Mouse (Mus musculus): ENCODE data around the gene Gtpbp6.
A peak's percentile ranks its signal among the peaks of the same experiment; 100 is the strongest.
"Not testable (repeated sequence)": the region's sequence is repeated elsewhere in the genome, so short reads cannot be mapped to it uniquely, and the experiment has no call there.

The Gtpbp6 gene

DNA sequence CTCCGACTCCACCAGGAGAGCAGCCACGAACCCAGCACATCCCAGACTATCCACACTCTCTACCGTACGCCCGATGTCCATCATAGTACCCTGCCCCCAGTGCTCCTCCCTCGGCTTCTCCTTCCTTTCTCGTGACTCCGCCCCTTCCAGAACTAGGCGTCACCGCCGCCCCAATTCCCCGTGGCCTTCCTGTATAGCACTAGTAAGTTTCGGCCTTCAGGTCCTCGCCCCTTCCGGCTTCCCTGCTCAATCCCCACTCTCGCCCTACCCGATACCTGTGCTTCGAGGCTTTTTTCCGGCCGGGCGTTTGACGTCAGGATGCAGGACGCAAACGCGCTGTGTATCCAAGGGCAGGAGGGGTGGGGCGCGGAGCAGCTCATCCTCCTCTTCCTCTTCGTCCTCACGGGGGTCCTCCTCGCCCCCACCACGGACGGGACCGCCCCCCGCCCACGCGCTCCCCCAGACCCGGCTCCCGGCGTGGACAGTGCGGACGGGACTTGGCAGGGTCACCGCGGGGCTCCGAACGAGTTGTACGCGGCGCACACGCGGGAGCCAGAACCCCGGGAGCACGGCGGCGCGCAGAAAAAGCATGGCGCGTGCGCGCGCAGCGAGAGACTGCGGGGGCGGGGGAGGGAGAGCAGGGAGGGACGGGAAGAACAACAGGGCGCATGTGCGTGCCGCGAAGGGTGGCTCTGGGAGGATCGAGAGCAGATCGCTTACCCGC lies at the start of gene Gtpbp6:
Gtpbp6 (minus strand) TSS at position 617 of the 724 bp plus-strand sequence.
- peak; percentile 93 to 94 for DNase-seq (ENCODE audit: low spot score in 2 of 2)

DNA sequence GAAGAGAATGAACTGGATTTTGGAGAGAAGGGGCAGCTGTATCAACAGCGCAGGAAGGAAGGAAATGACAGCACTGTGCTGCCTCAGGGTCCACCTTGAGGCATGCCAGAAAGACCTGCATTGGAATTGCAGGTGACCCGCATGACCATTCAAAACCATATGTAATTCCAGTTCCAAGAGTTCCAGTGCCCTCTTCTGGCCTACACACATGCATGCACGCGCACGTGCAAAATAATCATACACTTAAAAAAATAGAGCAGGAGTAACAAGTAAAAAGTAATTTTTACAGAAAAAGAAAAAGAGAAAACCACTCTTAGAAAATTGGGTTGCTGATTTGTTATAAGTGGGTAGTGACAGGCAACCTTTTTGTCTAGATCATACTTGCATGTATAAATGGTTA lies 35.0 kb upstream of the Gtpbp6 start:
- no peak for DNase-seq (ENCODE audit: low spot score in 2 of 2)

DNA sequence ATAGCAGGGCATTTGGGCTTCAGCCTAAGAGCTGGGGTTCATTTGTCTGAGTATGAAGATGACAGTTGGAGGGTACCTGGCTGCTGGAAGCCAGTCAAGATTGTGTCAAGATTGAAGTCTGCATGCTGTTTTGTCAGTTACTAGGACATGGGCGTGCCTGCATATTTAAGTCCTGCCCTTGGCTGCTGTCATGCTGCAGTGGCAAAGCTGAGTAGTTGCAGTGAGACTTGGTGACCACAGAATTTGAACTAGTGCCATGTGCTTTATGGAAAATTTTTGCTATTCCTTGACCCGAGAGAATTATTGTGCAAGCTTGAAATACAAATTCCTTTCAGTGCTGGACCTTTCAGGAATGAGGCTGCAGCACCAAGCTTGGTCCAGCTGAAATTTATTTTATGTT lies 34.3 kb upstream of the Gtpbp6 start:
- no peak for DNase-seq (ENCODE audit: low spot score in 2 of 2)

DNA sequence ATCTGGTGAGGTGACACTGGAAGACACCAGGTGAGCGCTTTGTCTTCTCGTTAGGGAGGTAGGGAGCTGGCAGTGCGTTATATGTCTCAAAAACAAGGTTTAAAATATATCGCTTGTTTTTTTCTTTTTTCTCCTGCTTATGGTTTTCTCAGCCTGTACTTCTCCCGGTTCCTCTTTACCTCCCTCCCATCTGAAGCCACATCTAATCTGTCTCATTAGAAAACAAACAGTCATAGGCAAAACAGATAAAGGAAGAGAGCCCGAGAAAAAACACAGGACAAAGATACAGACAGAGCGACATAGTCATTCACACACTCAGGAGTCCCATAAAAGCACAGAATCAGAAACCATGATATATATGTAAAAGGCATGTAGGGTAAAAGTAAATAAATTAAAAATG lies 32.4 kb upstream of the Gtpbp6 start:
- no peak for DNase-seq (ENCODE audit: low spot score in 2 of 2)

DNA sequence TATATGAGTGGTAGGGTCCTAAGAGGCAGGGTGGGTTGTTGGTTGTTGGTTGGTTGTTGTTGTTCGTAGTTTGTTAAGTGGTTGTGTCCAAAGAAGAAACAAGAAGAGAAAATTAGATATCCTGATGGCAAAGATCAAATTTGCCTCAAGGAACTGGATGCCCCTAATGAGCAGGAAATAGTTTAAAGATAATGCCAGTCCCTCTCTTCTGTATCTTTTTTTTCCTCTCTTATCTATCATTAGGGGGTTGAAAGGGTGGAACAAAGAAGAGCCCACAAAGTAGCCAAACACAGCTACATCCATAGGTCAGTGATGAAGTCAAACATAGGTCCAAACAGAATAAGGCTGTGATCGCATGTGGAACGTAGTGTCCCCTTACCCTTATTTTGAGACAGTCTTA lies 31.3 kb upstream of the Gtpbp6 start:
- DNase-seq (ENCODE audit: low spot score in 2 of 2), result no peak

DNA sequence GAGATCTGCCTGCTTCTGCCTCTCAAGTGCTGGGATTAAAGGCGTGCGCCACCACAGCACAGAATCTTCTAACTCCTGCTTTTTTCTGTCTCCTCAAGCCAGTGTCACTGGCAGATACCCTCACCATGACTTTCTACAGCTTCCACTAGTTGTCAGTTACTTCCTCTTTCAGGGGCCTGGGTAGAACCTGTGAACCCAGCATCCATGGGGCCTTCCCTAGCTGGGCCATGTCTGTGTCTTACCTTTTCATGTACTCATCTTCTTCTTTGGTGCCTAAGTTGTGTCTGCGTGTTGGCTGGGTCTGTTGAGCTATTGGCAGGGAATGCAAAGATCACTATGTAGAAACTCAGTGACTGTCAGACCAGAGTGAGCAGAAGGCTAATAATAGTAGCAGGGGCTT lies 29.8 kb upstream of the Gtpbp6 start:
- DNase-seq (ENCODE audit: low spot score in 2 of 2), result no peak

DNA sequence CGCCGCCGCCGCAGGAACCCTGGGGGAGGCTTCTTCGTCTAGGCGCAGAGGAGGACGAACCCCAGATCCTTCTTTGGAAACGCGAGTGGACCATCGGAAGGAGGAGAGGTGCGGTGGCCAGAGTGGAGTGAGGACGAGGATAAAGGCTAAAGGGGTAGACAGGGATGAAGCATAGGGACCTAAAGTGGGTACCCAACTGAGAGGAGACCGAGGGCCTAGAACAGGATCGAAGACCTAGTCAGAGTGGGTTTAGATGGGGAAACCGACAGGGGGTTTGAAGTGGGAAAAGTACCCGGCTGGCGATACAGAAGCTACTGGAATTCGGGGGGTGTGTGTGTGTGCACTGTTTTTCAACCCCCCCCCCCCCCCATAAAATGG lies 28.1 kb upstream of the Gtpbp6 start:
- no peak for DNase-seq (ENCODE audit: low spot score in 2 of 2)

DNA sequence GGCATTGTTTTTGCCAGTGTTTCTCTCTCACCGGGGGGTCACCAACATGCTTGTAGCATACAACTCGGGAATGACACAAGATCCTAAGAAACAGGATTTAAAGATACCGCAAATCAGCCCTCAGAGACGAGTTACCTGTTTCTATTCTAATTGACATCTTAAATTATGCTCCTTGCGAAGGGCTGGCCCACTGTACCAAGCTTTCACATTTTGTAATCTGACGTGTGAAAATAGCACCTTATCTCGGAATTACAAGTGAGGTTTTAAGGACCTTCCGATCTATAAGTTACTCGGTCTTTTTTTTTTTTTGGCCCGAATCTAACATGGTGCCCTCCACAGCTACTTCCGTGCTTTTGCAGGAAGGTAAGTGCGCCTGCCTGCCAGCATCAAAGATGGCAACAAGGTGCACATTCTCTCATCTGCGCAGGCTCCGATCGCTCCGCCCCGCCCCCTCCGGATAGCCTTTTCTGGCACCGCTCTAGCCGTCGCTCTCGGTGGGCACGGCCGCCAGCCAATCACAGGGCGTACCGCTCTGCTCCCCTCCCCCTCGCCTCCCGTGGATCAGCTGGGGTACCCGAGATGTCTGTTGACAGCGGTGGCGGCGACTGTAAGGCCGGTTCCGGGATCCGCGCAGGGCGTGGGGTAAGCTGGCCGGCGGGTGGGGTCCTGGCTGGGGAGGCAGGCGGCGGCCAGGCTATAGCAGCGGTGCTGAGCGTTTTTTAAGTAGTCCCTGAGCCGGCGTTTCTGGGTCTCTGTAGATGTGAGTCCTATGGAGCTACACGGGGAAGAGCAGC lies 27.5 kb upstream of the Gtpbp6 start, which contains the start of gene Chfr:
Chfr (plus strand) TSS at position 550 of the 794 bp plus-strand sequence.
- peak; percentile 99 to 100 for DNase-seq (ENCODE audit: low spot score in 2 of 2)

DNA sequence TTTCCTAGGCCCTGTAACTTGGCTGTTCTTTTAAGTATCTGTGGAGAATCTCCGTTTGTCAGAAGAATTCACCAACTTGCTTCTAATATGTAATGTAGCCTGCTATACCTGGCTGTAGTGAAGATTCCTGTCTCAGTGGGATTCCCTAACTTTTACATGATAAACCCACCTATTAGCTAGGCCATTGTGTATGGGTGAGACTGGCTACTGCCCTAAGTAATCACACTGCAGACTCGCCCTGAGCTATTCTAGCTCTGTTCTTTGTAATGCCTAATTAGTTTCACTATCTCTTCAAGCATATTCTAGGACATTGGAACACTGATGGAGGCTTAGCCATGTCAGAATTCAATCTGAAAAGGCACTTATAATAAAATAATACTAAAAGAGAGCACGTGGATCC lies 14.4 kb upstream of the Gtpbp6 start:
- not testable (repeated sequence) for DNase-seq (ENCODE audit: low spot score in 2 of 2)

DNA sequence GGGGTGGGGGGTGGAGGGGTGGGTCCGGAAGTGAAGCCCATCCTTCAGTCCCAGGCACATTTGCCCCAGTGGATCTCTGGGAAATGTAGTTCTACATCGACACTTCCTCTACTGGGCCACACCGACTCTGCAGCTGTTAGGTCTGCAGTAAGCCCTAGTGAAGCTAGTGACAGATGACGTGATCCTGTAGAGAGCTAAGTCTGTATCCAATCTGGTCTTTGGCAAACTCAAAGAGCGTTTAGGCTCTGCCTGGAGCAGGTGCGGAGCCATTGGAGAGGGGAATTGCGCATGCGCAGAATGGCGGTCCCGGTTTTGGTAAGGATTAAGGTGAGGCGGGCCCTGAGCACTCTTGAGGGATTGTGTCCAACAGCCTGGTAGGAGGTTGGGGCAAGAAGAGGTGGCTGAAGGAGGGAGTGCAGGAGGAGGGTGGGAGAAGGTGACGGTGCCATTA lies 2.0 kb upstream of the Gtpbp6 start, which contains the start of gene Zfp605:
Zfp605 (plus strand) TSS at position 102 of the 451 bp plus-strand sequence.
- peak; percentile 94 to 95 for DNase-seq (ENCODE audit: low spot score in 2 of 2)

DNA sequence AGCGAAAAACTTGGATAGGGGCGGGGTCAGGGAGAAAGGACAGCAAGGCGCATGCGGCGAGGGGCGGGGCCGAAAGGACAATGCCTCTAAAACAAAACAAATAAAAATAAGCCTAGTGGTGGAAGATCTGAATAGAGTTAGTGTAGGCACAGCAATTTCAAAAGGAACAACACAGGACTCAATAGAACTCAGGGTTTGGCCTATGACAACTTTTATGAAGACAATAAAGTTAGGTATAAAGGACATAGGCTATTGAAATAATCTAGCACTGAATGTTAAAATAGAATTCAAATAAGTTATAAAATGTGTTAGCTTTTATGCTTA lies 270 bp upstream of the Gtpbp6 start:
- no peak for DNase-seq (ENCODE audit: low spot score in 2 of 2)

DNA sequence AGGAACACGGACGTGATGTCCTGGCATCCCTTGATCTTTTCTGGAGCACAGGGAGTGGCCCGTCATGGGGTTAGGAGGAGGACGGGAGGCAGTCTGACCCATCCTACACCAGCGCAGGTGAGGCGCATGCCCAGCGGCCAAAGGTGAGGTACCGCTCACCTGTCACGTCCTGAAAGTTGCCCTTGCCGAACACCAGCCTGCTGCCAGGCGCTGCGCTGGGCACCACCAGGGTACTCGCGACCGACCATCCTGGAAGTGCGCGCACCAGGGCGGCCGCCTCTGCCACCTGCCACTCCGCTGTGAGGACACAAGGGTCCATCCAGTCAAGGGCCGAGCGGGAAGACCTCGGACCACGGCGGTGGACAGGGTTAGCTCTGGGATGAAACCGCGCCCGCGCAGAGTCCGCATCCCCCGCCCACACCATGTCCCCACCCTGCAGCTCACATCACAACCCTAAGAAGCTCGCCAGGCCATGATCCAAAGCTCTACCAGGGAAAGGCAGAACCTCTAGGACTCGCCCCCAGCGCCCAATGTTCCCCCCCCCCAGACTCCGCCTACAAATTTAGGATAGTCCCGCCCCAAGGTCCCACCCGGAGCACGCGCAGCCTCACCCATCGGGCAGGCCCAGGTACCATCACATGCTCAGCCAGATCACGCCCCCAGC lies 964 bp downstream of the Gtpbp6 start:
- DNase-seq (ENCODE audit: low spot score in 2 of 2), result peak in 1 of 2 experiments; percentile 44

DNA sequence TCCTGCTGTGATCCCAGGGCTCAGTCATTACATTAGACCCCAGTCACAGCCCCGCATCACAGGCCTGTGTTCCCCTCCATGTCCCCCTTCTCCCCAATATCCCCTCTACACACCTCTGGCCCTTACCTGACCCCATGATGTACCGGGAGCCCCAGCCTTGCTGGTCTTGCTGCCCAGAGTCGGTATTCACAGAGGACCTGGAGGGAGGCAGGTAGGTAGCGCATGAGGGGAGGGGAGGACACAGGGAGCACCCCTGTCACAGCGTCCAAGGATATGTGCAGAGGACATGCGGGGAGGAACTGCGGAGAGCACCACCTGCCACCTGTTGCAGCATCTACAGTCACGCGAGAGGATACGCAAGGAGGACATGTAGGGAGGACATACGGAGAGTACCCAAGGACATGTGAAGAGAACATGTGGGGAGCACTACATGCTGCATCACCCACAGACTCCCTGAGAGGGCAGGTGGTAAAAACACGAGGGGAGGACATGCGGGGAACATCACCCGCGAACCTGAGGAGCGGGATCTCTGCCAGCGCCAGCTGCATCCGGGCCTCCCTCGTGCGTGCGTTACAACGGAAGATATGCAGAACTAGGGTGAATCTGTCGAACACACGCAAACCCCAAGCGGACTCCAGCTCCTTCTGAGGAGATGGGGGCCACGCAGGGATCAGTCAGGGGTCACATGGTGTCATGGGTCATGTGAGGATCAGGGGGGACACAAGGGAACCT lies 1.7 kb downstream of the Gtpbp6 start:
- DNase-seq (ENCODE audit: low spot score in 2 of 2), result peak in 1 of 2 experiments; percentile 26

DNA sequence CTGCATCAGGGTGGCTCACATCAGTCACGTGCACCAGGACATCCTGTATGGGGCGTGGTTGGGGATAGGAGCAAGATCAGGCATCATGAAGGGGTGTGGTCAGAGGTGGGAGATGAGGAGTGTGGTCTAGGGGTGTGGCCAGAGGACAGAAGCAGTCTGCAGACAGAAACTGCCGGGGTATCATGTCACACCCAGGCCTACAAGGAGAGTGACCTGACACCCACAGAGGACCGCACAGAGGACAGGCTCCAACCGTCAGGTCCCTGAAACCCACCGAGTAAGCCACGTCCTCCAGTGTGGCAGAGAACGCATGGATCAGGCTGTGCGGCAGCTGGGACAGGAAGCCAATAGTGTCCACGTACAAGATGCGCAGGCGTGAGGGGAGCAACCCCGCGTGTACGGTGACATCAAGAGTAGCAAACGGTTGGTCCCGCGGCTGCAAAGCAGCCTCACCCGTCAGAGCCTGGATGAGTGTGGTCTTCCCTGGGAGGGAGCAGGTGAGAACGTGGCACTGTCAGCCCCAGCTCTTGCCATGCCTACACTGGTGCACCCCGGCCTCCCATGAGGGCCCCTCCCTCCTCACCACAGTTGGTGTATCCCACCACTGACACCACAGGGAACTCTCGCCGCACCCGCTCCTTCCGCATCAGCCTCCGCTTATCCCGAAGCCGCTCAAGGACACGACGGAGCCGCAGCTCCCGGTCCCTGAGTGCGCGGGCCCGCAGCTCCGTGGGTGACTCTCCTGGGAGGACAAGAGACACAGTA lies 3.2 kb downstream of the Gtpbp6 start:
- DNase-seq (ENCODE audit: low spot score in 2 of 2), result no peak

DNA sequence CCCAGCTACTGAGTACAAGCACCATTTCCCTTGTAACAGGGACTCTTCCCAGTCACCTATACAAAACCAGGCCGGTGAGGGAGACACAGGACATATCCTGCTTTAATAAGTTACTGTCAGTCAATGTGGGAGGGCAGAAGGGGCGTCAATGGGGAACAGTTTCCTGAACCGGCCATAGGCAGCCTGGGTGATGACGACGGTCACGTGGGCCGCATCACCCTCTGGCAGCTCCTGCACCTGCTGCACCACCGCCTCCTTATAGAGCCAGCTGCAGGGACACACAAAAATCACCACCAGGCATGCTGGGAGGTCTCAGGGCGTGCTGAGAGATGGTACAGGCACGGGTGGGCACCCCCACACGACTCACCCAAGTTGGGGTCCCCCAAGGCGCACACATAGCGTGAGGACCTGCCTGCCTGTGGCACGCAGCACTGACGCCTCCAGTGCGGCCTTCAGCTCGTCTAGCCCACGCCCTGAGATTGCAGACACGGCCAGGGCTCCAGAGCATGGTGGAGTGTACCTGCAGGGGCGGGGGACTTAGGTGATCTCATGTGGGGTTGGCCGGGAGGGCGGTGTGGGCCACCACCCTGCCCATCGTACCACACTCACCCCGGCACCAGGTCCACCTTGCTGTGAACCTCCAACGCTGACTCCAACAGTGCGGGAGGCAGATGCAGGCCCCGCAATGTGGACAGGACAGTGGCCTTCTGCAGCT lies 3.9 kb downstream of the Gtpbp6 start:
- no peak for DNase-seq (ENCODE audit: low spot score in 2 of 2)

DNA sequence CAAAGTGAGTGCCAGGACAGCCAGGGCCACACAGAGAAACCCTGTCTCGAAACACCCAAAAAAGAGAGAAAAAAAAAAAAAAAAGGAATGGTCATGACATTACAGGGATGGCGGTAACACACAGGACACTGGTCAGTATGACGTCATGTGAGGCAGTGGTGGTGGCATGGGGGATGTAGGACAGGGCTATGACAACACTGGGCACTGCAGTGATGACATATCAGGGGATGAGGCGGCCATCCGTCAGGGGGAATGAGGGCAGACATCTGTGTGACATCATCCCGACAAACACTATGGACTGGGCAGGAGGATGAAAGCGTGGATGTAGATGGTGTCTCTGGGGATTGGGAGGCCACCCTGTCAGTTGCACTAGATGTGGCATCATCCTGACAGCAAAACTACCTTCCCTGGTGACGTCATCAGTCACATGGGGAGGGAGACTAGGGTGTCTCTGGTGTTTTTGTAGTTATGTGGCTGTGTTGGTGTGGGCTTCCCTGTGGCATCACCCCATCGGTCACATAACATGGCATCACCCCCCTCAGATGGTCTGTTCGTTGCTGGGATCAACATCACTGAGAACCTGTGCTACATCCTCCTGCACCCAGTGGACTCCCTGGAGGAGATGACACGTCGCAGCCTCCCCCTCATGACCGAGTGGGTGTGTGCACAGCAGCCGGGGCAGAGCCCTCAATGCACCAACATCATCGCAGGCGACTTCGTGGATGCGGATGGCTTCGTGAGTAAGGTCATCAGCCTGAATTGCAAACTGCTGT lies 5.0 kb downstream of the Gtpbp6 start:
- peak in 1 of 2 experiments; percentile 26 for DNase-seq (ENCODE audit: low spot score in 2 of 2)

DNA sequence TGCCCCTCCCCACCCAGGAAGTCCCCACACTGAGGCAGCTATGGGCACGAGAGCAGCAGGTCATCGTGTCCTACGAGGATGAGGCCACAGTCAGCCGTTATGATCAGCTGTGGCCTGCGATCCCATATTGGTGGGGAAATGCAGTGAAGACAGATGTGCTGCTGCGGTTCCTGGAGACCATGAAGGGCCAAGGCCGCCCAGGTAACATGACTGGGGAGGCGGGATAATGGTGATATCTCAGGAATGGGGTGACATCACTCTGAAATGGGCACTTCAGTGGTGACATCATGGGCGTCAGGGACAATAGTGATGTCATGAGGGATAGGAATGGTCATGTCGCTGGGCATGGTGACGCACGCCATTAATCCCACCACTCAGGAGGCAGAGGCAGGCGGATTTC lies 5.6 kb downstream of the Gtpbp6 start:
- no peak for DNase-seq (ENCODE audit: low spot score in 2 of 2)

DNA sequence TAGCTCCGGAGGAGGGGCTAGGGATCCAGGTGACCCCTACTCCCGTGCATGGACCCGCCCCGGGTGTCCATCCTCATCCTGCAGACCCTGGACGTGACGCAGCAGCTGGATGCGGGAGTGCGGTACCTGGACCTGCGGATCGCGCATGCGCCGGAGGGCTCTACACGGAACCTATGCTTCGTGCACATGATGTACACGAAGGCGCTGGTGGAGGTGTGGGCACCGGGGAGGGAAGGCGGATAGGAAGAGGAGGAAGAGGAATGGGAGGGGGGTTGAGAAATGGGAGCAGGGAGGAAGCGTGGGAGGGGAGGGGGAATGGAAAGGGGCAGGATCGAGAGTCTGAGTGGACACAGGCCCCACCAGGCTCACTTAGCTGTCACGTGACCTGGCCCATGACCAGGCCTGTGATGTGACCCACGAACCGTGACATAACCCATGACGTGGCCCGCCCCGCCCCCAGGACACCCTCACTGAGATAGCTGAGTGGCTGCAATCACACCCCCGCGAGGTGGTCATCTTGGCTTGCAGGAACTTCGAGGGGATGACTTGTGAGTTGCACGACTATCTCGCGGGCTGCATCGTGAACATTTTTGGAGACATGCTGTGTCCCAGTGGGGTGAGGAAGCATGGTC lies 6.2 kb downstream of the Gtpbp6 start:
- peak in 1 of 2 experiments; percentile 77 for DNase-seq (ENCODE audit: low spot score in 2 of 2)

Measured in frontal cortex, postnatal 36 days (tissue).